Mouse (Mus musculus) heart, postnatal 36 days (tissue): Measurements from ENCODE around the gene Coro2a. TPM values are rescaled to one million over a fixed set of nuclear protein-coding genes. Genes with fewer than 3 reads are reported as not detected.
A peak's percentile ranks its signal among the peaks of the same experiment; 100 is the strongest.

Experiments
- DNase-seq, 2 experiments: peaks; one replicate each; pipeline ENCODE4 v3.0.0; 2021 to 2022
- intact Hi-C: fragments of 180-260 bp; cut with DNase I; formaldehyde crosslinking; loops from one replicate; pipeline ENCODE4 v1.15.1; 2025
- total RNA-seq, 2 experiments: library from RNA; stranded (reverse); gene quantifications; 2 replicates each; pipeline ENCODE4 v1.2.3; 2021

The Coro2a gene
- total RNA-seq, 2 experiments from 2014 or later, result 0.28 to 0.46 TPM

GRCm38 (mm10) chr4:46495543-46495942 is 106.5 kb downstream of the Coro2a start:
- intact Hi-C loops, result no loop called here
- DNase-seq, result no peak

GRCm38 (mm10) chr4:46493071-46493470 is 108.9 kb downstream of the Coro2a start:
- DNase-seq, result no peak
- intact Hi-C loops, result no loop called here

GRCm38 (mm10) chr4:46489028-46489925 is 112.7 kb downstream of the Coro2a start, which contains the start of gene Nans:
Nans (plus strand) TSS chr4:46489248.
- peak; percentile 94 for DNase-seq
- intact Hi-C loops, result loop anchor here (10.0 kb wide), 1 partner anchor 294 kb away; the partner anchor contains the start of gene Xpa

- intact Hi-C loops, result loop anchor here (10.0 kb wide), 1 partner anchor 293 kb away; the partner anchor contains the start of gene Xpa
- DNase-seq, result peak; percentile 74
Observed at GRCm38 (mm10) chr4:46487348-46487747, 114.7 kb downstream of the Coro2a start.

Other genes with a start within 250 kb of the Coro2a start
- gene Trmo, start 212.8 kb downstream of the Coro2a start, total RNA-seq, result 1 to 10 TPM; 3.4 to 4.2 TPM
- under 1 TPM in 1 of 2 experiments, not detected in 1; 0.19 TPM for gene Hemgn, start 188.7 kb downstream of the Coro2a start, total RNA-seq
- 10 to 100 TPM; 56.6 to 60.9 TPM for gene Anp32b, start 151.3 kb downstream of the Coro2a start, total RNA-seq
- 10 to 100 TPM; 15.4 to 17.0 TPM for gene Nans, start 113.0 kb downstream of the Coro2a start, total RNA-seq
- gene Trim14, start 66.1 kb downstream of the Coro2a start, total RNA-seq, result 1 to 10 TPM; 3.1 to 4.1 TPM
- 1 to 10 TPM; 1.6 to 1.9 TPM for gene Tbc1d2, start 48.0 kb upstream of the Coro2a start, total RNA-seq